9 mouse cellular contexts compared by ENCODE assay signal in the genomic region with DNA sequence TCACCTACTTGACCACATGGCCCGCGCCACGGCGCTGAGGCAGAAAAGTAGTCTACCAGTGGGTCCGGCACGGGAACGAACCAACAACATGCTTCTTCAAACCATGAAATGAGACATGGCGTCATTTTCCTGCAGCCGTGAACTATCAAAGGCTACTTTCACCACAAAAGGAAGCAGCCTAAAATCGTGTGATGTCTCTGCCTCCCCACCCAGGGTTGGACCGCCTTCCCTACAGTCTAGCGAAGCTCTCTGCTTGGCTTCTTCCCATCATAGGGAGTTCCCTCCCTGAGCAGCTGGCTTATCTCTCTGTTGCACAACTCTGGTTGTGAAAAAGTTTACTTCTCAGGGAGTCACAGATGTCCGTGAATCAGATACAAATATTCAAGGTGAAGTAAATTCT.
DNase-seq lines count a peak whose midpoint lies in the region; ATAC-seq lines count a peak whose summit lies in the region.
"Had no signal": no experiment of that assay in that cellular context is flagged by ENCODE, and none has a peak within 500 bp of the region (broad histone marks: within the 10 kb centered on the region; RNA-seq: fewer than 3 reads in every experiment).

No protein-coding gene starts in this region.

- intact Hi-C loops in heart, postnatal 10 days (cut with DNase I) = no loop called here

- peak overlapping the region; percentile 62; the same call in 1 of the 2 replicates for H3K27ac ChIP-seq in lung, embryonic 16.5 days (ENCODE audit: low read length)
- no peak overlapping the region for H3K27ac ChIP-seq in forebrain, embryonic 13.5 days

- H3K4me2 ChIP-seq in lung, embryonic 16.5 days (ENCODE audit: low read depth, low read length) = no peak overlapping the region
- H3K4me2 ChIP-seq in forebrain, embryonic 13.5 days = no peak overlapping the region
- H3K4me2 ChIP-seq: midbrain, embryonic 11.5 days had no signal

- no peaks in the 10 kb centered on the region for H3K36me3 ChIP-seq in lung, embryonic 16.5 days (ENCODE audit: control insufficient read depth, insufficient read depth, low read length)
- no peaks in the 10 kb centered on the region for H3K36me3 ChIP-seq in forebrain, embryonic 13.5 days (ENCODE audit: poor library complexity, severe bottlenecking)

- no peaks in the 10 kb centered on the region for H3K9me3 ChIP-seq in lung, embryonic 16.5 days (ENCODE audit: control insufficient read depth, low read length)
- no peaks in the 10 kb centered on the region for H3K9me3 ChIP-seq in forebrain, embryonic 13.5 days (replicated peaks)

- H3K9ac ChIP-seq in lung, embryonic 16.5 days (ENCODE audit: low read length) = no peak overlapping the region
- no peak overlapping the region for H3K9ac ChIP-seq in forebrain, embryonic 13.5 days

- H3K4me3 ChIP-seq in lung, embryonic 16.5 days (ENCODE audit: low read length) = no peak overlapping the region
- H3K4me3 ChIP-seq in forebrain, embryonic 13.5 days = no peak overlapping the region

- peak; percentile 72 for DNase-seq in urinary bladder, postnatal 14 days (ENCODE audit: low spot score)
- DNase-seq in urinary bladder, postnatal 10 days (ENCODE audit: low spot score) = no peak
- DNase-seq in heart, postnatal 10 days = peak; percentile 64 to 69
- peak; percentile 57 to 59 for DNase-seq in urinary bladder, postnatal 36 days (ENCODE audit: low spot score in 2 of 2)
- no peak for DNase-seq in adipocyte (ENCODE audit: low spot score)
- no peak for DNase-seq in ovary, postnatal 36 days (ENCODE audit: low spot score)

- H3K27me3 ChIP-seq in lung, embryonic 16.5 days (ENCODE audit: control insufficient read depth, insufficient read depth, low read depth, low read length) = peaks cover 5% of the 10 kb centered on the region; the same call in 1 of the 2 replicates
- peaks cover under 1% of the 10 kb centered on the region; the same call in 1 of the 2 replicates for H3K27me3 ChIP-seq in forebrain, embryonic 13.5 days

- 77% methylated on average over 13 of the region's 13 CpGs for WGBS in lung, embryonic 16.5 days
- 92% methylated on average over 13 of the region's 13 CpGs for WGBS in forebrain, embryonic 13.5 days

- 0 out of 2 replicates have a peak, but pooled peaks have one; percentile 62 for ATAC-seq in lung, embryonic 16.5 days (ENCODE audit: low read depth)
- ATAC-seq in forebrain, embryonic 13.5 days = no peak

- H3K4me1 ChIP-seq in lung, embryonic 16.5 days (replicated peaks; ENCODE audit: control insufficient read depth, insufficient read depth, low read length) = peaks cover 8% of the 10 kb centered on the region
- H3K4me1 ChIP-seq in forebrain, embryonic 13.5 days = peaks cover 11% of the 10 kb centered on the region

Comparison
In these comparisons a context has a peak if more than half of its experiments do, and no peak if none do; other contexts are left out.
1. DNase-seq: peak in urinary bladder, postnatal 14 days (single experiment), heart, postnatal 10 days (2 of 2) and urinary bladder, postnatal 36 days (2 of 2); none in urinary bladder, postnatal 10 days (single experiment), adipocyte (single experiment) and ovary, postnatal 36 days (single experiment).